In the genomic region with DNA sequence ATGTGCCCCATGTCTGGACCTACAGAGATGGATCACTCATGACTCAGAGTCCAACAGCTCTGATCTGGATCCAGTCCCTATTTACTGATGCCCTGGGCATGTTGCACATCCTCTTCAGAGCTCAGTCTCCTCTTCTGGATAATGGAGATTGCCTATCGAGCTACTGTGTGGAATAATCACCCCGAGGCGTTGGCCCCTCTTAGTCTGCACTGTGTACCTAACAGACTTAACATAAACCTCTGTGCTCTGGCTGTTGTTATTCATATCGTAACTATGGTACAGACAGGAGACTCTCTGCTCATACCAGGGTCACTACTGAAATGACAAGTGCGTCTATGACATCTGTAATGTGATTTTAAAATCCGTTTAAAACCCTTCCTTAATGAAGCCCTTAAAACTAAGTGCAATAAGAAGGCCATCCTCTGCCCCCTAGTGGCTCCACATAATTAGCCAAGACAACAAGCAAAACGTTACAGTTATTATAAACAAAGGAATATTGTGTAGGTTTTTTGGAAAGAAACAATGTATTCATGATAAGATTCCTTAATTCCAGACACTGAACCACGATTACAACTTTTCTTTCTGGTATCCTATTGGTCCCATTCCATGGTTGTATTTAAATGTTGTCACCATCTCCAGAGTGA, we compare ENCODE assay signal across 8 mouse cellular contexts. TPM values are rescaled to one million over a fixed set of nuclear protein-coding genes. Genes with fewer than 3 reads are reported as not detected.
DNase-seq lines count a peak whose midpoint lies in the region; ATAC-seq and TF ChIP-seq lines count a peak whose summit lies in the region.

No protein-coding gene starts in this region.

- DNase-seq in gastrocnemius, adult 2 months: no peak
- DNase-seq in gastrocnemius, adult 8-10 months (ENCODE audit: low spot score in 2 of 2): no peak
- DNase-seq in urinary bladder, postnatal 14 days (ENCODE audit: low spot score): peak; percentile 30
- no peak for DNase-seq in urinary bladder, adult 18-20 months (ENCODE audit: low spot score in 2 of 2)
- peak; percentile 72 for DNase-seq in embryo, embryonic 11 days
- peak; percentile 55 for DNase-seq in induced T-regulatory cell, adult 2 months (ENCODE audit: low read depth)
- DNase-seq in lung, postnatal 36 days: peak; percentile 74
- DNase-seq in stomach, postnatal 0 days (ENCODE audit: low spot score): peak; percentile 36

- no peak for TF ChIP-seq EP300 in stomach, postnatal 0 days (optimal IDR thresholded peaks at IDR 0.05)

- H3K9me3 ChIP-seq in stomach, postnatal 0 days (ENCODE audit: control insufficient read depth, low read length): no peaks in the 10 kb centered on the region

- H3K27ac ChIP-seq in gastrocnemius, adult 2 months: no peak overlapping the region
- no peak overlapping the region for H3K27ac ChIP-seq in stomach, postnatal 0 days (replicated peaks)

- H3K4me2 ChIP-seq in stomach, postnatal 0 days (replicated peaks; ENCODE audit: low read depth): no peak overlapping the region

- no peak overlapping the region for H3K4me3 ChIP-seq in gastrocnemius, adult 2 months
- no peak overlapping the region for H3K4me3 ChIP-seq in stomach, postnatal 0 days (ENCODE audit: low read depth, low read length)

- H3K36me3 ChIP-seq in stomach, postnatal 0 days (ENCODE audit: control insufficient read depth, insufficient read depth, low read length): no peaks in the 10 kb centered on the region

- no peaks in the 10 kb centered on the region for H3K27me3 ChIP-seq in stomach, postnatal 0 days (ENCODE audit: control insufficient read depth, insufficient read depth, low read length)

- ATAC-seq in stomach, postnatal 0 days (ENCODE audit: low FRiP score, low TSS enrichment): no peak

- no peaks in the 10 kb centered on the region for H3K4me1 ChIP-seq in stomach, postnatal 0 days (replicated peaks; ENCODE audit: control insufficient read depth, insufficient read depth)

- WGBS in stomach, postnatal 0 days: 29% methylated on average over 8 of the region's 8 CpGs

- TF ChIP-seq CTCF in gastrocnemius, adult 2 months (IDR thresholded peaks at IDR 0.05): peak; percentile 63
- TF ChIP-seq CTCF in stomach, postnatal 0 days (IDR thresholded peaks at IDR 0.05; ENCODE audit: low read depth): peak; percentile 90

- intact Hi-C loops in gastrocnemius, adult 2 months (cut with DNase I): loop anchor here (1.0 kb wide), 1 partner anchor 197 kb away; no protein-coding TSS in a partner anchor

- no peak overlapping the region for H3K9ac ChIP-seq in stomach, postnatal 0 days (ENCODE audit: low read length)

RNA-seq across cellular contexts. Expression of gene Tmx1, which starts 22.5 kb away (rescaled TPM):
- 10 to 100 TPM in 1 of 2 experiments, 1 to 10 TPM in 1; 9.2 to 11.7 TPM for total RNA-seq in gastrocnemius, adult 2 months (2021)
- total RNA-seq in gastrocnemius, adult 8-10 months (2022): 10 to 100 TPM in 3 of 4 experiments, 1 to 10 TPM in 1; 8.3 to 11.5 (median 11.0) TPM
- 63.6 and 67.0 TPM in 2 replicates for polyA plus RNA-seq in stomach, postnatal 0 days (2015; fragmentation: Nextera tagmentation; extraction: Ambion mirVana)

Comparison
In these comparisons a context has a peak if more than half of its experiments do, and no peak if none do; other contexts are left out.
1. DNase-seq: peak in urinary bladder, postnatal 14 days (single experiment), embryo, embryonic 11 days (single experiment), induced T-regulatory cell, adult 2 months (single experiment), lung, postnatal 36 days (single experiment) and stomach, postnatal 0 days (single experiment); none in gastrocnemius, adult 2 months (single experiment), gastrocnemius, adult 8-10 months (0 of 2) and urinary bladder, adult 18-20 months (0 of 2).